Mouse (Mus musculus): ENCODE measurements around the gene Prdm10. TPM values are rescaled to one million over a fixed set of nuclear protein-coding genes. Genes with fewer than 3 reads are reported as not detected.

The Prdm10 gene
- polyA plus RNA-seq, 1 experiment from 2014 or later: 9.1 TPM

- Histone ChIP-seq H3K9me3 (replicated peaks) (no peaks in the 10 kb centered on the region), H3K4me1 (peaks cover 15% of the 10 kb centered on the region), H3K4me2 (replicated peaks) (peak overlapping the region; percentile 69), H3K27me3 (no peaks in the 10 kb centered on the region), H3K27ac (peak overlapping the region; percentile 46), H3K9ac (peak overlapping the region; percentile 73), H3K36me3 (peaks cover 14% of the 10 kb centered on the region), H3K4me3 (peak overlapping the region; percentile 70)
- ATAC-seq (ENCODE audit: low FRiP score): peak; percentile 81
- WGBS: 13% methylated on average over 42 of the region's 44 CpGs
Measured at GRCm38 (mm10) chr9:31386368-31387180, 106.2 kb downstream of the Prdm10 start.

DNA sequence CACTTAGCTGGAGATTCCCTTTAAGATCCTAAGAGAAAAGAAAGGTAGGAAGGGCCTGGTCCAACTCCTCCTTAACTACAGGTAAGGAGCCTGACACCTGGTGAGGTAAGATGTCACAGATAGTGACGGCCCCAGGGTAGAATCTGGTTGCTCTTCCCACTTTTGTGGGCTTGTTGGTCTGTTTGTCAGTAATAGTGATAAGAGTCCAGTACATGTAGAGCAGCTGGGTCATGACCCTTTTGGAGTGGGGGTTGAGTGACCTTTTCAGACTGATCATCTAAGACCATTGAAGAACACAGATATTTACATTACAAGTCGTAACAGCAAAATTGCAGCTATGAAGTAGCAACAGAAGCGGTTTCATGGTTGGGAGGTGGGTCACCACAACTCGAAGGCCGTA lies 106.9 kb downstream of the Prdm10 start:
- H3K4me1 ChIP-seq: peaks cover 15% of the 10 kb centered on the region
- no peaks in the 10 kb centered on the region for H3K9me3 ChIP-seq (replicated peaks)
- peaks cover 21% of the 10 kb centered on the region for H3K36me3 ChIP-seq
- H3K4me2 ChIP-seq (replicated peaks): peak overlapping the region; percentile 69
- no peaks in the 10 kb centered on the region for H3K27me3 ChIP-seq
- H3K4me3 ChIP-seq: peak overlapping the region; percentile 70
- H3K9ac ChIP-seq: peak overlapping the region; percentile 73; the same call in 1 of the 2 replicates
- no peak for ATAC-seq (ENCODE audit: low FRiP score)
- WGBS: 90% methylated on average over 5 of the region's 5 CpGs
- H3K27ac ChIP-seq: no peak overlapping the region

DNA sequence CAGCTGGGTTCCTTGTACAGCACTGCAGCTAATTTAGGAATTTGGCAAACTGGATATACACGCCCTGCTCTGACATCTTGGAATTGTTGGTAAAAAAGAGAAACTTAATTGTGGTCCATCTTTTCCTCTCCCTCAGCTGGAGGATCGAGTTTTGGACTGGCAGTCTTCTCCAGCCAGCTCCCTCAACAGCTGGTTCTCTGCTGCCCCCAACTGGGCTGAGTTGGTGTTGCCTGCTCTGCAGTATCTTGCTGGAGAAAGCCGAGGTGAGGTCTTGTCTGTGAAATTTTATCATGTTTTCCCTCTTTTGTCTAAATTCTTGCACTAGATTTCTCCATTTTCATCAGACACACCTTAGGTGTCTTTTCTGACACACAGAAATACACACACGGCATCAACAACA lies 120.1 kb downstream of the Prdm10 start:
- H3K4me1 ChIP-seq: no peaks in the 10 kb centered on the region
- no peak for ATAC-seq (ENCODE audit: low FRiP score)
- no peaks in the 10 kb centered on the region for H3K27me3 ChIP-seq
- H3K27ac ChIP-seq: no peak overlapping the region
- H3K9ac ChIP-seq: no peak overlapping the region
- WGBS: 61% methylated on average over 4 of the region's 4 CpGs
- H3K36me3 ChIP-seq: peaks cover 96% of the 10 kb centered on the region
- H3K4me3 ChIP-seq: no peak overlapping the region
- H3K9me3 ChIP-seq (replicated peaks): no peaks in the 10 kb centered on the region
- H3K4me2 ChIP-seq (replicated peaks): no peak overlapping the region

GRCm38 (mm10) chr9:31404311-31404710 lies 124.0 kb downstream of the Prdm10 start:
- Histone ChIP-seq H3K4me2 (replicated peaks) (no peak overlapping the region), H3K4me3 (no peak overlapping the region), H3K4me1 (no peaks in the 10 kb centered on the region), H3K27me3 (no peaks in the 10 kb centered on the region), H3K9me3 (replicated peaks) (no peaks in the 10 kb centered on the region), H3K36me3 (peaks cover 89% of the 10 kb centered on the region), H3K9ac (no peak overlapping the region), H3K27ac (no peak overlapping the region)
- ATAC-seq (ENCODE audit: low FRiP score): no peak
- 91% methylated on average over 2 of the region's 2 CpGs for WGBS

DNA sequence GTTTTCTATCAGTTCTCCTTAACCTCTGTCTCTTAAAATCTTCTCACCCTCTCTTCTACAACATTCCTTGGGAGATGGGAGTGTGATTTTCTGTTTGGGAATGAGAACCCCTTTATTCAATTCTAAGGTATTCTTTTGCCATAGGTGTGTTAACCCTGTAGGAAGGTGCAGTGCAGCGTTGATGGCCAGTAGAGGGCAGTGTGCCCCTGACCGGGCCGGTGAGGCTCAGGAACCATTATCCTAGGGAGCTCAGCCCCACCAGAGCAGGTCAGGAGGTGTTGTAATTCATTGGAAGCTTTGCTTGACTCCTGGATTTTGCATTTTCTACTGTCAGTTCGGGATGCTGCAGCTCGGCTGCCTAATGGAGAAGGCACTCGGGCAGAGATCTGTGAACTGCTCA lies 124.9 kb downstream of the Prdm10 start:
- Histone ChIP-seq H3K4me1 (no peaks in the 10 kb centered on the region), H3K27me3 (no peaks in the 10 kb centered on the region), H3K27ac (no peak overlapping the region), H3K36me3 (peaks cover 89% of the 10 kb centered on the region), H3K9ac (no peak overlapping the region), H3K4me3 (no peak overlapping the region), H3K9me3 (replicated peaks) (no peaks in the 10 kb centered on the region), H3K4me2 (replicated peaks) (no peak overlapping the region)
- no peak for ATAC-seq (ENCODE audit: low FRiP score)
- 64% methylated on average over 6 of the region's 6 CpGs for WGBS

- H3K36me3 ChIP-seq: peaks cover 86% of the 10 kb centered on the region
- H3K9me3 ChIP-seq (replicated peaks): no peaks in the 10 kb centered on the region
- H3K4me3 ChIP-seq: no peak overlapping the region
- H3K27me3 ChIP-seq: no peaks in the 10 kb centered on the region
- H3K27ac ChIP-seq: no peak overlapping the region
- ATAC-seq (ENCODE audit: low FRiP score): no peak
- no peak overlapping the region for H3K4me2 ChIP-seq (replicated peaks)
- 92% methylated on average over 4 of the region's 4 CpGs for WGBS
- H3K4me1 ChIP-seq: no peaks in the 10 kb centered on the region
- no peak overlapping the region for H3K9ac ChIP-seq
Measured at GRCm38 (mm10) chr9:31412165-31412564, 131.8 kb downstream of the Prdm10 start.

DNA sequence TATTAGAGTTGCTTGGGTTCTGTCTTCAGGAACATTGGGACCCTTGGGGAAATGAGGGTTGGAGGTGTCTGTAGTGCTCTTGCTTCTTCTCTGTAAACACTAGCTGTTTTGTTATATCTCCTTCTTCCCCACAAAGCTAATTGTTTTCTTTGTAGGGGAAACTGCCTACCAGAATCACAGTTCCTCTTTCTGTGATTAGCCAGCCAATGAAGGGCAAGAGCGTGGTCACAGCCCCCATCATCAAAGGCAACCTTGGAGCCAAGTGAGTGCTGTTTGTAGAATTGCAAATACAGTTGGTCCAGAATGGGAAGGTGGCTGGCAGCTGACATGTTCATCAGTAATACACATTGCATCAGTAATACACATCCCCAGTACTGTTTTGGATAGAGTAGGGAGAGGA lies 138.5 kb downstream of the Prdm10 start:
- H3K9ac ChIP-seq: no peak overlapping the region
- no peak overlapping the region for H3K27ac ChIP-seq
- no peak overlapping the region for H3K4me3 ChIP-seq
- H3K9me3 ChIP-seq (replicated peaks): no peaks in the 10 kb centered on the region
- peaks cover 79% of the 10 kb centered on the region for H3K36me3 ChIP-seq
- H3K4me1 ChIP-seq: no peaks in the 10 kb centered on the region
- ATAC-seq (ENCODE audit: low FRiP score): no peak
- no peaks in the 10 kb centered on the region for H3K27me3 ChIP-seq
- no peak overlapping the region for H3K4me2 ChIP-seq (replicated peaks)
- WGBS: 100% methylated on average over 1 of the region's 1 CpGs

- no peak overlapping the region for H3K4me2 ChIP-seq (replicated peaks)
- H3K9me3 ChIP-seq (replicated peaks): no peaks in the 10 kb centered on the region
- ATAC-seq (ENCODE audit: low FRiP score): no peak
- H3K27me3 ChIP-seq: no peaks in the 10 kb centered on the region
- no peak overlapping the region for H3K27ac ChIP-seq
- H3K9ac ChIP-seq: no peak overlapping the region
- H3K4me3 ChIP-seq: no peak overlapping the region
- H3K36me3 ChIP-seq: peaks cover 50% of the 10 kb centered on the region
- H3K4me1 ChIP-seq: no peaks in the 10 kb centered on the region
- WGBS: 92% methylated on average over 5 of the region's 5 CpGs
Measured at GRCm38 (mm10) chr9:31422143-31422542, 141.8 kb downstream of the Prdm10 start.

- WGBS: 88% methylated on average over 7 of the region's 7 CpGs
- ATAC-seq (ENCODE audit: low FRiP score): no peak
- Histone ChIP-seq H3K27me3 (no peaks in the 10 kb centered on the region), H3K4me1 (no peaks in the 10 kb centered on the region), H3K9ac (no peak overlapping the region), H3K4me3 (no peak overlapping the region), H3K36me3 (no peaks in the 10 kb centered on the region), H3K4me2 (replicated peaks) (no peak overlapping the region), H3K9me3 (replicated peaks) (no peaks in the 10 kb centered on the region), H3K27ac (no peak overlapping the region)
Measured at GRCm38 (mm10) chr9:31428971-31429370, 148.6 kb downstream of the Prdm10 start.

DNA sequence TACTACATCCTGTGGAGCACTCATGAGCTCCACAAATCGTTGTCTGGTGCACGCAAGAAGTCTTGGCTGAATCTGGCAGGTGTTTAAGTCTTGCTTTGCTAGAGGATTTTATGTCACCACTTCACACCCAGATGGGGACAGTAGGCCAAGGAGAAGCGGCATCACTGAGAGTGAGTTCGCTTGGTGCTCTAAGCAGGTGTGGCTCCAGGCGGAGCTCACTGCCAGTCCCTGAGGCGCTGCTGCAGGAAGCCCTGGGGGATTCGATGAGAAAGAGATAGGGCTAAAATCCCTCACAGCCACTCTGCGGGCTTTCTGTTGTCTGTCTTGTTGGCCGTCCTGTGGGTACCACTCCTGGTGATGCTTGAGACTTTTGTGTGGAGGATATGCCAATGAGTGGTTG lies 149.7 kb downstream of the Prdm10 start:
- Histone ChIP-seq H3K9me3 (replicated peaks) (no peaks in the 10 kb centered on the region), H3K27ac (no peak overlapping the region), H3K4me2 (replicated peaks) (no peak overlapping the region), H3K27me3 (no peaks in the 10 kb centered on the region), H3K4me3 (no peak overlapping the region), H3K4me1 (no peaks in the 10 kb centered on the region), H3K9ac (no peak overlapping the region), H3K36me3 (no peaks in the 10 kb centered on the region)
- no peak for ATAC-seq (ENCODE audit: low FRiP score)
- WGBS: 81% methylated on average over 9 of the region's 9 CpGs

Other genes starting within 250 kb of the Prdm10 start
- gene Zbtb44, start 249.9 kb upstream of the Prdm10 start, polyA plus RNA-seq (2016; fragmentation: Nextera tagmentation; extraction: Ambion mirVana): 7.1 TPM in 2 replicates
- 3.6 and 7.1 TPM in 2 replicates for gene St14, start 148.7 kb upstream of the Prdm10 start, polyA plus RNA-seq (2016; fragmentation: Nextera tagmentation; extraction: Ambion mirVana)
- 289 and 297 TPM in 2 replicates for gene Aplp2, start 68.7 kb upstream of the Prdm10 start, polyA plus RNA-seq (2016; fragmentation: Nextera tagmentation; extraction: Ambion mirVana)
- gene Nfrkb, start 105.7 kb downstream of the Prdm10 start, polyA plus RNA-seq (2016; fragmentation: Nextera tagmentation; extraction: Ambion mirVana): 28.2 and 29.1 TPM in 2 replicates
- 0.18 and 0.20 TPM in 2 replicates for gene Tmem45b, start 183.9 kb downstream of the Prdm10 start, polyA plus RNA-seq (2016; fragmentation: Nextera tagmentation; extraction: Ambion mirVana)